Mouse (Mus musculus) G1E (cell line): ENCODE measurements around the gene Ppm1d. TPM values are rescaled to one million over a fixed set of nuclear protein-coding genes. Genes with fewer than 3 reads are reported as not detected.

Source experiments
- ATAC-seq: 2 replicates; pipeline ENCODE4 v1.8.0; 2016; ENCODE audit warnings: mild to moderate bottlenecking; ENCODE audit not compliant: insufficient number of reproducible peaks, poor library complexity, low FRiP score, severe bottlenecking; ENCODE audit errors: extremely low read depth
- DNase-seq: peaks from one replicate; pipeline ENCODE4 v3.0.0; 2012; ENCODE audit warnings: low spot score
- H3K27me3 ChIP-seq: 2 replicates; pipeline ENCODE4 v1.6.1; 2012; ENCODE audit warnings: mild to moderate bottlenecking, low read length, inconsistent platforms; ENCODE audit not compliant: insufficient read depth
- H3K36me3 ChIP-seq: replicated peaks from 2 replicates; pipeline ENCODE3; 2012; ENCODE audit warnings: mild to moderate bottlenecking, inconsistent platforms
- H3K4me1 ChIP-seq: 2 replicates; pipeline ENCODE4 v1.6.1; 2012; ENCODE audit warnings: low read depth, low read length, inconsistent platforms, mixed read lengths; ENCODE audit not compliant: insufficient read depth
- H3K4me3 ChIP-seq: 2 replicates; pipeline ENCODE4 v1.5.1; 2012; ENCODE audit warnings: low read depth, mild to moderate bottlenecking, inconsistent platforms, low read length, moderate library complexity, mixed read lengths
- H3K9me3 ChIP-seq: replicated peaks from 2 replicates; pipeline ENCODE4 v1.6.1; 2012; ENCODE audit warnings: inconsistent platforms
- CTCF ChIP-seq: IDR thresholded peaks from 2 replicates; pipeline ENCODE4 v1.5.1; 2012; ENCODE audit warnings: low read depth, low read length, inconsistent platforms, mixed read lengths
- GATA1 ChIP-seq: IDR thresholded peaks from 2 replicates; pipeline ENCODE4 v1.6.1; 2012; ENCODE audit warnings: borderline replicate concordance, low read length, inconsistent platforms, mixed read lengths
- GATA2 ChIP-seq: IDR thresholded peaks from 2 replicates; pipeline ENCODE4 v1.6.1; 2012; ENCODE audit warnings: low read depth, low read length, inconsistent platforms, borderline replicate concordance
- POLR2AphosphoS5 ChIP-seq: IDR thresholded peaks from 2 replicates; pipeline ENCODE4 v1.6.1; 2012; ENCODE audit warnings: low read depth, low read length, inconsistent platforms; ENCODE audit not compliant: insufficient replicate concordance
- TAL1 ChIP-seq: conservative IDR thresholded peaks from 2 replicates; pipeline ENCODE4 v1.6.1; 2012; ENCODE audit warnings: low read depth, low read length, inconsistent platforms, mixed read lengths
- polyA plus RNA-seq: library from polyadenylated mRNA; stranded (reverse); fragments of >175 nt; gene quantifications from 2 replicates; pipeline ENCODE4 v1.2.3, GENCODE M21; 2012
- total RNA-seq, 2 experiments: library from RNA; stranded (forward) in 1 of 2; stranded (reverse) in 1 of 2; fragments of 200-1000 nt in 1 of 2; fragments of >200 nt in 1 of 2; fragmentation: Nextera tagmentation in 1 of 2; gene quantifications; 2 replicates each; pipeline ENCODE4 v1.2.3; 2014 to 2017

The Ppm1d gene
- total and polyA plus RNA-seq, 3 experiments = 9.9 to 44.8 (median 15.7) TPM

DNA sequence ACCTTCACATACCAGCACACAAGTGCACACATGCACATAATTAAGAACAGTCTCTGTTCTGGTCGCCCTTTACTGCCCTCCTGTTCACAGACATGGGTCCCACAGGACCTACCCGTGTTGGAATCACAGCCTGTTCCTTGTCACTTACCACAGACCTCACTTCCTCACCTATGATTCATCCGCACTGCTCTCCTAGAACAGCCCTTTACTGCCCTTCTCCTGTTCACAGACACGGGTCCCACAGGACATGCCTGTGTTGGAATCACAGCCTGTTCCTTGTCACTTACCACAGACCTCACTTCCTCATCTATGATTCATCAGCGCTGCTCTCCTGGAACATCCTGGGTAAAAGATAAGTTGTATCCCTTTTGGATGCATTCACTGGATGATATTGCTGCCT, 33.4 kb upstream of the Ppm1d start:
- DNase-seq (no peak), ATAC-seq (no peak)
- H3K4me1 ChIP-seq = no peaks in the 10 kb centered on the region; the same call in 1 of the 2 replicates
- H3K36me3 ChIP-seq = no peaks in the 10 kb centered on the region
- no peak overlapping the region for H3K4me3 ChIP-seq
- H3K9me3 ChIP-seq = no peaks in the 10 kb centered on the region
- peaks cover 67% of the 10 kb centered on the region for H3K27me3 ChIP-seq
- TF ChIP-seq GATA2 (no peak), TAL1 (no peak), CTCF (no peak), GATA1 (no peak), POLR2AphosphoS5 (no peak)

DNA sequence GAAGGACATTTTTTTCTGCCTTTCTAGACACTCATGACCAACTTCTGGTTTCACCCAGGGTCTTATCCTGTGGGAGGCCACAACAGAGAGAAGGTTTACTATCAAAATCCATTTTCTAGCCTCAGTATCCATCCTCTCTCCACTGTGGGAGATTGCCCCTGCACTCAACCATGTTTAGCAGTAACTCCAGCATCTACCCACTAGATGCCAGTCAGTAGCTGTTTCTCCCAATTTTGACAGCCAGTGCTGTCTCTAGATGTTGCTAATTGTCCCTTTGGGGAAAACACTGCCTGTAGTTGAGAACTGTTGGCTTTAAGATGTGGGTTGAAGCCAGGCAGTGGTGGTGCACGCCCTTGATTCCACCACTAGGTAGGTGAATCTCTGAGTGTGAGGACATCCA, 32.9 kb upstream of the Ppm1d start:
- ATAC-seq = no peak
- TF ChIP-seq TAL1 = no peak
- TF ChIP-seq GATA1 = no peak
- TF ChIP-seq CTCF = no peak
- no peak for TF ChIP-seq GATA2
- TF ChIP-seq POLR2AphosphoS5 = no peak
- Histone ChIP-seq H3K36me3 (no peaks in the 10 kb centered on the region), H3K4me3 (no peak overlapping the region), H3K4me1 (no peaks in the 10 kb centered on the region; the same call in 1 of the 2 replicates), H3K27me3 (peaks cover 66% of the 10 kb centered on the region), H3K9me3 (no peaks in the 10 kb centered on the region)
- no peak for DNase-seq

DNA sequence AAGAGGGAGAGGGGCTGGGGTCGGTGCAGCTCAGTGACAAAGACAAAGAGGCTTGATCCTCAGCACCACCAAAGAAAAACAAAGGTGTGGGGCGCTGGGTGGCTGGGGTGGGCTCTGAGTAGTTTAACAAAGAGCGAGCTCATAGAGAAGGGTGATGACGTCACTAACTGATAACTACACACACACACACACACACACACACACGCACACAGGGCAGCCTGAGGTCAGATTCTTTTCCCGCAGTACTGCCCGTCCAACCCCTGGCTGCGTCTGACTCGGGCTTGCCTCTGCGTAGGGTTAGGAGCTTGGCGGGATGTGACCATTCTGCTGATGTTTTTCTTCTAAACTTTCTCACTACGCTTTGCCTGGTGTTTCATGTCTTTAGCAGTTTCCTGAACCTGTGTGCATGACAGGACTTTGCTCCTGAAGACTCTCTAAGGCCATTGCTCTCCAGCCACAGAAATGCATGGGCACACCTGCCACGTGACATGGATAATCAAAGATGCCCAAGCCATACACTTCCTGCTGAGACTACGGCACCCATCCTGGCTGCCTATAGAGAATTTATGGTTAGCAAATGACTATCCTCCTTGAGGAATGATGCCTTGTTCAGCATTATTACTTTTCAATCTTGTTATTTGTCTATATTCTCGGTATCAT, 29.7 kb upstream of the Ppm1d start:
- no peak overlapping the region for H3K4me3 ChIP-seq
- peaks cover 63% of the 10 kb centered on the region for H3K27me3 ChIP-seq
- H3K4me1 ChIP-seq = no peaks in the 10 kb centered on the region; the same call in 1 of the 2 replicates
- H3K36me3 ChIP-seq = no peaks in the 10 kb centered on the region
- no peak for TF ChIP-seq GATA1
- no peak for TF ChIP-seq TAL1
- no peak for TF ChIP-seq POLR2AphosphoS5
- TF ChIP-seq CTCF = no peak
- no peak for TF ChIP-seq GATA2
- no peak for ATAC-seq
- H3K9me3 ChIP-seq = no peaks in the 10 kb centered on the region
- no peak for DNase-seq

DNA sequence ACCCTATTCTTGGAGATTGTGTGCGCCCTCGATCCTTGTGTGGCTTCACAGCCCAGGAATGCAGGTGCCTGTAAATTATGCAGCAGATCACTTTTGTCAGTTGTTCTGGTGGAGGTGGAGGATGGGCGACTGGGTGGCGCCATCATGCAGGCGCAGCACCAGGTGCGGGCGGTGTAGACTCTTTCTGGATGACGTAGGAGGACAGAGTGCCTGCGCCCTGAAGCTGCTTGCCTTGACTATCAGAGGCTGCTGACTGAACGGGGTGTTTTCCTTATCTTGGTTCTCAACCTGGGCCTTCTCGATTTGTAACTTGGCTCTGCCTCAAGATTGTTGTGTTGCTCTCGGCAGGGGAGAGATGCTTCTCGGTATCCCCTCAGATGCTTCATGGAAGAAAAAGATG, 13.1 kb upstream of the Ppm1d start:
- DNase-seq (peak; percentile 43), ATAC-seq (no peak)
- 0 out of 2 replicates have a peak, but pooled peaks have one; percentile 24 for TF ChIP-seq TAL1
- TF ChIP-seq CTCF = no peak
- no peak for TF ChIP-seq POLR2AphosphoS5
- TF ChIP-seq GATA2 = no peak
- no peak for TF ChIP-seq GATA1
- Histone ChIP-seq H3K36me3 (no peaks in the 10 kb centered on the region), H3K4me1 (peaks cover 22% of the 10 kb centered on the region), H3K9me3 (no peaks in the 10 kb centered on the region), H3K4me3 (peak overlapping the region; percentile 31; the same call in 1 of the 2 replicates), H3K27me3 (0 out of 2 replicates have a peak, but pooled peaks cover 3% of the 10 kb centered on the region)

DNA sequence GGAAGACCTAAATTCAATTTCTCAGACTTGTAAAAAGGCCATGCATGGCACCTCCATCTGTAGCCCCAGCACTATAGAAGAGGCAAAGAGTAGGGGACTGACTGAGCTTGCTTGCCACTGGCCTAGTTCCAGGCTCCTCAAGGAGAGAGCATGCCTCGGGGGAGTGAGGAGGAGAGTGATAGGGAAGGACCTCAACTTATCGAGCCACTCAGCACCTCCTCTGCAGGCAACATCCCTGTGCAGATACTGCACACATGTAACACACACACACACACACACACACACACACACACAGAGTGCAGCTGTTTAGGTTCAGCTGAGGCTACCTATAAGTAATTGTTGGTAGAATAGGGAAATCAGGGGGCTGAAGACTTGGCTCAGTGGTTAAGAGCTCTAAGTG, 11.2 kb upstream of the Ppm1d start:
- Histone ChIP-seq H3K36me3 (no peaks in the 10 kb centered on the region), H3K4me3 (no peak overlapping the region), H3K27me3 (no peaks in the 10 kb centered on the region), H3K4me1 (peaks cover 24% of the 10 kb centered on the region), H3K9me3 (no peaks in the 10 kb centered on the region)
- TF ChIP-seq CTCF = no peak
- no peak for TF ChIP-seq GATA2
- no peak for TF ChIP-seq TAL1
- no peak for TF ChIP-seq POLR2AphosphoS5
- no peak for TF ChIP-seq GATA1
- DNase-seq (no peak), ATAC-seq (no peak)

DNA sequence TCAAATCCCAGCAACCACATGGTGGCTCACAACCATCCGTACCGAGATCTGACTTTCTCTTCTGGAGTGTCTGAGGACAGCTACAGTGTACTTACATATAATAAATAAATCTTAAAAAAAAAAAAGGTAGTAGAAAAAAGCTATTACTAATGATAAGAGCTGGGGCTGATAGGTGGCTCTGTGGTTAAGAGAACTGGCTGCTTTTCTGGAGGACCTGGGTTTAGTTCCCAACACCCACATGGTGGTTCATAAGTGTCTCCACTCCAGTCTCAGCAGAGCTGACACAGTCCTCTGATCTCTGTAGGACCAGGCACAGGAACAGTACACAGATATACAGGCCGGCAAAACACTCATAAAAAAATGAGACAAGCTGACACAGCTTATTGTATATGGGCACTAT, 9.9 kb upstream of the Ppm1d start:
- H3K4me3 ChIP-seq = no peak overlapping the region
- no peak for ATAC-seq
- TF ChIP-seq POLR2AphosphoS5 = no peak
- TF ChIP-seq TAL1 = no peak
- TF ChIP-seq CTCF = no peak

More for the DNA sequence above, 9.9 kb upstream of the Ppm1d start:
- Histone ChIP-seq H3K36me3 (no peaks in the 10 kb centered on the region), H3K4me1 (peaks cover 24% of the 10 kb centered on the region), H3K27me3 (no peaks in the 10 kb centered on the region), H3K9me3 (no peaks in the 10 kb centered on the region)
- no peak for DNase-seq
